Mouse (Mus musculus): ENCODE results near the gene Rab3gap2. TPM values are rescaled to one million over a fixed set of nuclear protein-coding genes. Genes with fewer than 3 reads are reported as not detected.

Rab3gap2 gene
- polyA plus RNA-seq, 1 experiment from 2014 or later, result 26.4 TPM

DNA sequence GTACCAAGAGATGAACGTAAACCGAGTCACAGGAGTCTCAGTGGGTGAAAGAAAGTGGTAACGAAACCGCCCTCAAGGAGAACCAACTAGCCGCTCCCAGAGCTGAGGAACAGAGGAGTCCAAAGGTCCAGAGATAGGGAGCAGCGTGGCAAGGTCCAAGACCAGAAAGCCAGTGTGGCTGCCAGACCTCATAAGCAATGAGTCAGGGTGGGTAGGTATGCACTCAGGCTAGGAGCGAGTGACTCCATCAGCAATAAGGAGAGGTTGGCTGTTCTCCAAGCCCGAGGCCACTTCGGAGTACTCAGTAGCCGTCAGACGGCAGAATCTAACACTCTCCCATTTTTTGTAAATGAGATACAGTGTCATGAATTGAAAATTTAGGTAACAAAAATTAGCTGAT is 78.9 kb downstream of the Rab3gap2 start:
- no peak for ATAC-seq (ENCODE audit: insufficient read depth, low FRiP score, low TSS enrichment)

DNA sequence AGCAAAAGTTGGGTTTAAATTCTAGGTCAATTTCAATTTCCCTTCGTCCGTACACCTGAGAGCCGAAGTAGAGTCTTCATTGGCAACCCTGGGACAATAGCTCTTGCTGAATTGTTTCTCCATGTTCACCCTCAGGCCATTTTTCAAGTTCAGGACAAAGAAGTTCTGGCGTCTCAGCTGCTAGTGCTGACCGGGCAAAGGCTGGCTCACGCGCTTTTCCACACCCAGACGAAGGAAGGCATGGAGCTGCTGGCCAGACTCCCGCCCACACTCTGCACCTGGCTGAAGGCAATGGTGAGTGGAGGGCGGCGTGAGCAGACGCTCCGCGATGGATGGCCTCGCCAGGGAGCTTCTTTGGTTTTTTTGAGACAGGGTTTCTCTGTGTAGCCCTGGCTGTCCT is 79.3 kb downstream of the Rab3gap2 start:
- H3K27ac ChIP-seq (ENCODE audit: low read depth, low read length), result no peak overlapping the region
- 88% methylated on average over 15 of the region's 15 CpGs for WGBS
- no peak overlapping the region for H3K4me3 ChIP-seq (ENCODE audit: low read depth, low read length)
- ATAC-seq (ENCODE audit: insufficient read depth, low FRiP score, low TSS enrichment) (no peak), DNase-seq (ENCODE audit: low spot score) (no peak)
- no peak overlapping the region for H3K4me2 ChIP-seq (ENCODE audit: low read depth)
- H3K9me3 ChIP-seq (ENCODE audit: control insufficient read depth, low read length), result no peaks in the 10 kb centered on the region
- peaks cover 9% of the 10 kb centered on the region; the same call in 1 of the 2 replicates for H3K36me3 ChIP-seq (ENCODE audit: control insufficient read depth, insufficient read depth, low read length)
- no peaks in the 10 kb centered on the region for H3K27me3 ChIP-seq (ENCODE audit: control insufficient read depth, insufficient read depth, low read length)
- no peaks in the 10 kb centered on the region for H3K4me1 ChIP-seq (ENCODE audit: control insufficient read depth, insufficient read depth, low read length)
- no peak overlapping the region for H3K9ac ChIP-seq (ENCODE audit: low read length)

More for the DNA sequence above, 78.9 kb downstream of the Rab3gap2 start:
- H3K27me3 ChIP-seq (ENCODE audit: control insufficient read depth, insufficient read depth, low read length), result no peaks in the 10 kb centered on the region
- H3K9ac ChIP-seq (ENCODE audit: low read length), result no peak overlapping the region
- no peaks in the 10 kb centered on the region for H3K9me3 ChIP-seq (ENCODE audit: control insufficient read depth, low read length)
- H3K36me3 ChIP-seq (ENCODE audit: control insufficient read depth, insufficient read depth, low read length), result peaks cover 11% of the 10 kb centered on the region; the same call in 1 of the 2 replicates
- H3K4me2 ChIP-seq (ENCODE audit: low read depth), result no peak overlapping the region
- DNase-seq (ENCODE audit: low spot score), result no peak
- WGBS, result 95% methylated on average over 11 of the region's 11 CpGs
- no peaks in the 10 kb centered on the region for H3K4me1 ChIP-seq (ENCODE audit: control insufficient read depth, insufficient read depth, low read length)
- no peak overlapping the region for H3K27ac ChIP-seq (ENCODE audit: low read depth, low read length)
- H3K4me3 ChIP-seq (ENCODE audit: low read depth, low read length), result no peak overlapping the region

DNA sequence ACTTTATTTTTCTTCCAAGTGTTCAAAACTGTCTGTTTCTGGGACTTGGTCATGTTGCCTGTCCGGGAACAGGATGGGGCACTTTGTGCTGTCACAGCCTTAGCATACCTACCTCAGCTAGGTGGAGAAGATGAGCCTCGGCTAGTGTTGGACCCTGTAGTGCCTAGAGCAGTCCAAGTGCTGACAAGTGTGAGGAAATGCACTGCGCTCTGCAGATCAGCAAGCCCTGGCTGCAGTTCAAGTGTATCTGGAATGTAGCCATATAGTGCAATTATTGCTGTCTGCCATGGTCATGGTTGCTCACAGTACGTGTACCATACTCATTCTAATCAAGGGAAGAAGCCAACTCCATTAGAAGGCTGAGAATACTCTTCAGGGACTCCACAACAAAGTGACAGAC is 80.8 kb downstream of the Rab3gap2 start:
- ATAC-seq (ENCODE audit: insufficient read depth, low FRiP score, low TSS enrichment) (no peak), DNase-seq (ENCODE audit: low spot score) (no peak)
- Histone ChIP-seq H3K36me3 (ENCODE audit: control insufficient read depth, insufficient read depth, low read length) (peaks cover 9% of the 10 kb centered on the region; the same call in 1 of the 2 replicates), H3K9ac (ENCODE audit: low read length) (no peak overlapping the region), H3K27me3 (ENCODE audit: control insufficient read depth, insufficient read depth, low read length) (no peaks in the 10 kb centered on the region), H3K4me3 (ENCODE audit: low read depth, low read length) (no peak overlapping the region), H3K9me3 (ENCODE audit: control insufficient read depth, low read length) (no peaks in the 10 kb centered on the region), H3K4me2 (ENCODE audit: low read depth) (no peak overlapping the region), H3K27ac (ENCODE audit: low read depth, low read length) (no peak overlapping the region), H3K4me1 (ENCODE audit: control insufficient read depth, insufficient read depth, low read length) (no peaks in the 10 kb centered on the region)
- WGBS, result 91% methylated on average over 4 of the region's 4 CpGs

DNA sequence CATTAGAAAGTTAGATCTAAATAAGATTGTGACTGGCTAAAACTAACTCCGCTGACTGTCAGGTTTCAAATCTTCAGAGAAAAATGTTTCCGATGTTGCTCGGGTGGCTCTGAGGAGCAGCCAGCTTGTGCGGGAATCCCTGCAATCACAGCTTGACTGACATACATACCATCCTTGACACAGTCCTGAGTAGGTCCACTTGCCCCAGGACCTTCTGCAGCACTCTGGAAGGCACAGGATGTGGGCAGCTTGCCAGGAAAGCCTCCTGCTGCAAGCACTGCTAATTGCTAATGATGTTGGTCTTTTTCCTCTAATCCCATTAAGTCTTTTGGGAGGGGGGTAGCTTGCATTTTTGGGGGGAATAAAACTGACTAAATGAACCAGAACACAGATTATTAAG is 81.3 kb downstream of the Rab3gap2 start:
- Histone ChIP-seq H3K9me3 (ENCODE audit: control insufficient read depth, low read length) (no peaks in the 10 kb centered on the region), H3K4me3 (ENCODE audit: low read depth, low read length) (no peak overlapping the region), H3K4me2 (ENCODE audit: low read depth) (no peak overlapping the region), H3K36me3 (ENCODE audit: control insufficient read depth, insufficient read depth, low read length) (peaks cover 9% of the 10 kb centered on the region; the same call in 1 of the 2 replicates), H3K9ac (ENCODE audit: low read length) (no peak overlapping the region), H3K27me3 (ENCODE audit: control insufficient read depth, insufficient read depth, low read length) (no peaks in the 10 kb centered on the region), H3K4me1 (ENCODE audit: control insufficient read depth, insufficient read depth, low read length) (no peaks in the 10 kb centered on the region), H3K27ac (ENCODE audit: low read depth, low read length) (no peak overlapping the region)
- 96% methylated on average over 4 of the region's 4 CpGs for WGBS
- DNase-seq (ENCODE audit: low spot score) (no peak), ATAC-seq (ENCODE audit: insufficient read depth, low FRiP score, low TSS enrichment) (no peak)

DNA sequence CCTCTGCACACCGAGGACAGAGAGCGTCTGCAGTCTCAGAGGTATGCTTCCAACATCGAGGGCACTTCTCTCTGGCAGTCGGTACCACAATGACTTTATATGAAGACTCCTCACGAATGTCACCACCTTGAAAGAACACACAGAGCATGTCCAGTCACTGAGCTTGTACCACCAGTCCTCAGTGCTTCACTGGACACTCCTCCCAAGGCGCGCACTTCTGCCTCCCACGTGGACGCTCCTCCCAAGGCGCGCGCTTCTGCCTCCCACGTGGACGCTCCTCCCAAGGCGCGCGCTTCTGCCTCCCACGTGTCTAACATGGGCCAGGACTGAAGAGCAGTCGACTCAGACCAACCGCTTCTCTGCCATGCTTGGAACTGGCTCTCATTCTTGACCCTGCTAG is 83.1 kb downstream of the Rab3gap2 start:
- DNase-seq (ENCODE audit: low spot score), result no peak
- no peak overlapping the region for H3K27ac ChIP-seq (ENCODE audit: low read depth, low read length)
- 92% methylated on average over 20 of the region's 20 CpGs for WGBS
- no peaks in the 10 kb centered on the region for H3K27me3 ChIP-seq (ENCODE audit: control insufficient read depth, insufficient read depth, low read length)
- peaks cover 9% of the 10 kb centered on the region; the same call in 1 of the 2 replicates for H3K36me3 ChIP-seq (ENCODE audit: control insufficient read depth, insufficient read depth, low read length)
- no peak for ATAC-seq (ENCODE audit: insufficient read depth, low FRiP score, low TSS enrichment)
- H3K9me3 ChIP-seq (ENCODE audit: control insufficient read depth, low read length), result no peaks in the 10 kb centered on the region
- no peak overlapping the region for H3K9ac ChIP-seq (ENCODE audit: low read length)
- H3K4me2 ChIP-seq (ENCODE audit: low read depth), result no peak overlapping the region
- H3K4me1 ChIP-seq (ENCODE audit: control insufficient read depth, insufficient read depth, low read length), result no peaks in the 10 kb centered on the region
- H3K4me3 ChIP-seq (ENCODE audit: low read depth, low read length), result no peak overlapping the region

DNA sequence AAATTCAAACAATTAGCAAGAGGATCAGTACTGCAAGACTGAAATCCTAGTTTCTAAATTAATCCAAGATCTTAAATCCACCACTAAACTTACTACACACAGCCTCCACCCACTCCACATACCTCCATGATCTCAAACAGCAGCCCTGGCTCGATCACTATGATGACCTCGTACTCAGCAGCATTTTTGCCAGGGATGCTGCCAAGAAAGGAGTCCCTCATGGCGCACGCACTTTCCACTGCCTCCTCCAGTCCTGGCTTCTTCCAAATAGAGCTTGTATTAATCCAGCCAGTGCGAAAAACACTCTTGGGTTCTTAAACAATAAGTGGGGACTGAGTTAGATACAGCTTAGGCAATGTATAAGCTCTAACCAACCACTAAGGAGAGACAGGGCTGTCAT is 85.3 kb downstream of the Rab3gap2 start:
- 92% methylated on average over 5 of the region's 5 CpGs for WGBS
- H3K36me3 ChIP-seq (ENCODE audit: control insufficient read depth, insufficient read depth, low read length), result peaks cover 8% of the 10 kb centered on the region; the same call in 1 of the 2 replicates

DNA sequence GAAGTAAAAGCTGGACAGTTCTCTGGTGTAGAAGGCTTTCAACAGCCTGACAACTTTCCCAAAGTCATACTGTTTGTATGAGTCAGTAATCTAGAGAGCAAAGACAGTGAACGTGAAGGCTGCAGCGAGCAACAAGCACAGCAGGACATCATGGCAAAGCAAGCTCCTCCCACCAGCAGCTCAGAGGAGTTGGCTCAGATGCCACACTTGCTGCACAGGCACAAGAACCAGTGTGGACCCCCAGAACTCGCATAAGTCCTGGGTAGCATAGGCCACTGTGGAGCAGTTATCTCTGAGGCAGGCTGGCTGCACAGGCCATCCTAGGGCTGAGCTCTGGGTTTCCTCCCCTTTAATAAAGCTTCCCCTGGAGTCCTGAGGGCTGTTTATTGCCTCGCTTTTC is 87.4 kb downstream of the Rab3gap2 start:
- Histone ChIP-seq H3K27me3 (ENCODE audit: control insufficient read depth, insufficient read depth, low read length) (no peaks in the 10 kb centered on the region), H3K27ac (ENCODE audit: low read depth, low read length) (no peak overlapping the region), H3K4me2 (ENCODE audit: low read depth) (no peak overlapping the region), H3K36me3 (ENCODE audit: control insufficient read depth, insufficient read depth, low read length) (peaks cover 6% of the 10 kb centered on the region; the same call in 1 of the 2 replicates), H3K4me3 (ENCODE audit: low read depth, low read length) (no peak overlapping the region), H3K9me3 (ENCODE audit: control insufficient read depth, low read length) (no peaks in the 10 kb centered on the region), H3K9ac (ENCODE audit: low read length) (no peak overlapping the region), H3K4me1 (ENCODE audit: control insufficient read depth, insufficient read depth, low read length) (no peaks in the 10 kb centered on the region)
- no peak for ATAC-seq (ENCODE audit: insufficient read depth, low FRiP score, low TSS enrichment)
- no peak for DNase-seq (ENCODE audit: low spot score)
- WGBS, result 74% methylated on average over 4 of the region's 4 CpGs

More for the DNA sequence above, 85.3 kb downstream of the Rab3gap2 start:
- Histone ChIP-seq H3K4me1 (ENCODE audit: control insufficient read depth, insufficient read depth, low read length) (no peaks in the 10 kb centered on the region), H3K27ac (ENCODE audit: low read depth, low read length) (no peak overlapping the region), H3K4me3 (ENCODE audit: low read depth, low read length) (no peak overlapping the region), H3K4me2 (ENCODE audit: low read depth) (no peak overlapping the region), H3K9ac (ENCODE audit: low read length) (no peak overlapping the region), H3K27me3 (ENCODE audit: control insufficient read depth, insufficient read depth, low read length) (no peaks in the 10 kb centered on the region), H3K9me3 (ENCODE audit: control insufficient read depth, low read length) (no peaks in the 10 kb centered on the region)
- no peak for DNase-seq (ENCODE audit: low spot score)
- ATAC-seq (ENCODE audit: insufficient read depth, low FRiP score, low TSS enrichment), result no peak

DNA sequence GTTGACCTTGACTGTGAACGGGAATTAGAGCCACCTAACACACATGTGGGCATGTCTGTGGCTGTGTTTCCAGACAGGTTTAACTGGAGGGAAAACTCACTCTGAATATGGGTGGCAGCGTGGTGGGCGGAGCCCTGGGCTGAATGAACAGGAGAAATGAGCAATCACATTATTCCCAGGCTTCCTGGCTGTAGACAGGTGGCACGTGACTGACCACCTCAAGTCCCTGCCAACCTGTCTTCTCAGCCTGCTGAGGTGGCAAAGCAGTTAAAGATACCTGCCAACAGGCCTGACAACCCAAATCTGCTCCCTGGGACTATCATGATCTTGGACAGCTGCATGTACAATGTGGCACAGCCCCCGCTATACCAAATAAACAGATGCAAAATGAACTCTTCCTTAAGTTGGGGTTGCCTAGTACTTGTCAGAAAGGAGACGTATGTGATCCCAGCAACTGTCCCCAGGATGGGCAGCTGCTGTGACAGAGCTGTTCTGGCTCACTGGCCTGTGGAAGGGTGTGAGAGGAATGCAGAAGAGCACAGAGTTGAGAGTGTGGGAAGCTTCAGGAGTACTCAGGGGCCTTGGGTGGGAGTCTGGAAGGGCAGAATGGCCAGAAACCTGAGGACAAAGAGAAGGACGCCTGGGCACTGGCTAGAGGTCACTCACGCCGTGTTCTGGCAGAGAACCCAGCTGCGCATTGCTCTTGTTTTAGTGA is 88.9 kb downstream of the Rab3gap2 start:
- no peak for ATAC-seq (ENCODE audit: insufficient read depth, low FRiP score, low TSS enrichment)
- H3K9me3 ChIP-seq (ENCODE audit: control insufficient read depth, low read length), result no peaks in the 10 kb centered on the region
- no peak overlapping the region for H3K9ac ChIP-seq (ENCODE audit: low read length)
- no peaks in the 10 kb centered on the region for H3K4me1 ChIP-seq (ENCODE audit: control insufficient read depth, insufficient read depth, low read length)
- 0 out of 2 replicates have a peak, but pooled peaks cover 2% of the 10 kb centered on the region for H3K36me3 ChIP-seq (ENCODE audit: control insufficient read depth, insufficient read depth, low read length)
- H3K4me3 ChIP-seq (ENCODE audit: low read depth, low read length), result no peak overlapping the region
- no peak overlapping the region for H3K4me2 ChIP-seq (ENCODE audit: low read depth)
- no peak overlapping the region for H3K27ac ChIP-seq (ENCODE audit: low read depth, low read length)
- 94% methylated on average over 10 of the region's 10 CpGs for WGBS
- H3K27me3 ChIP-seq (ENCODE audit: control insufficient read depth, insufficient read depth, low read length), result no peaks in the 10 kb centered on the region
- no peak for DNase-seq (ENCODE audit: low spot score)

DNA sequence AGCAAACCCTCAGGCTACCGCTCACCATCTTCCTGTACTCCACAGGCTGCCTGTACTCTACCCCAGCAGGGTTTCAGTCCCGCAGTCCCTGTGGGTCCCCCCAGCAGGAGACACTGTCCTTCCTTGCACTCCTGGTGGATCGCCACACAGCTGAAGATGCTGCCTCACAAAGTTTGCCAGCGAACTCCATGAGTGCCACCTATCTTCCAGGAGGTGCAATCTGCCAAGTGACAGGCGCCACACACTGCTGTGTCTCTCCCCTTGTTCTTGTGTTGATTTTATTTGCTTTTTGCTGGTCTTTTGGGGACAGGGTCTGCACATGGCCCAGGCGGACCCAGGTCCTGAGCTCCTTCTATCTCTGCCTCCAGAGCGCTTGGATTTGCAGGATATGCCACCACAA is 92.9 kb downstream of the Rab3gap2 start:
- 91% methylated on average over 7 of the region's 7 CpGs for WGBS
- Histone ChIP-seq H3K9ac (ENCODE audit: low read length) (no peak overlapping the region), H3K36me3 (ENCODE audit: control insufficient read depth, insufficient read depth, low read length) (0 out of 2 replicates have a peak, but pooled peaks cover 2% of the 10 kb centered on the region), H3K9me3 (ENCODE audit: control insufficient read depth, low read length) (no peaks in the 10 kb centered on the region), H3K4me2 (ENCODE audit: low read depth) (no peak overlapping the region), H3K27me3 (ENCODE audit: control insufficient read depth, insufficient read depth, low read length) (no peaks in the 10 kb centered on the region), H3K4me1 (ENCODE audit: control insufficient read depth, insufficient read depth, low read length) (no peaks in the 10 kb centered on the region), H3K4me3 (ENCODE audit: low read depth, low read length) (no peak overlapping the region), H3K27ac (ENCODE audit: low read depth, low read length) (no peak overlapping the region)
- DNase-seq (ENCODE audit: low spot score), result no peak
- ATAC-seq (ENCODE audit: insufficient read depth, low FRiP score, low TSS enrichment), result no peak
